Mouse (Mus musculus) hindbrain, embryonic 10.5 days (tissue): ENCODE data around the gene Polr1d. TPM values are rescaled to one million over a fixed set of nuclear protein-coding genes. Genes with fewer than 3 reads are reported as not detected.

ENCODE experiments used
- polyA plus RNA-seq: library from polyadenylated mRNA; unstranded; fragments of >200 nt; fragmentation: Nextera tagmentation; extraction: Ambion mirVana; gene quantifications from 2 replicates; pipeline ENCODE4 v1.2.1, GENCODE M21; 2016

Gene Polr1d
- polyA plus RNA-seq, 1 experiment from 2014 or later = 124 TPM

Other genes starting within 250 kb of the Polr1d start
- 464 and 510 TPM in 2 replicates for gene Rpl21, start 244.2 kb upstream of the Polr1d start, polyA plus RNA-seq
- gene Rasl11a, start 232.0 kb upstream of the Polr1d start, polyA plus RNA-seq = 21.9 and 33.7 TPM in 2 replicates
- gene Gtf3a, start 128.4 kb upstream of the Polr1d start, polyA plus RNA-seq = 115 and 118 TPM in 2 replicates
- 19.0 and 23.9 TPM in 2 replicates for gene Mtif3, start 113.2 kb upstream of the Polr1d start, polyA plus RNA-seq
- 8.2 and 8.4 TPM in 2 replicates for gene Lnx2, start 464 bp upstream of the Polr1d start, polyA plus RNA-seq
- 8.9 and 16.9 TPM in 2 replicates for gene Gsx1, start 111.6 kb downstream of the Polr1d start, polyA plus RNA-seq
- not detected in 2 replicates for gene Pdx1, start 192.9 kb downstream of the Polr1d start, polyA plus RNA-seq
- gene Cdx2, start 230.2 kb downstream of the Polr1d start, polyA plus RNA-seq = not detected in 2 replicates
- gene Urad, start 245.4 kb downstream of the Polr1d start, polyA plus RNA-seq = not detected in 2 replicates